Mouse (Mus musculus): ENCODE measurements around the gene Traf3ip3.

The Traf3ip3 gene

GRCm38 (mm10) chr1:193201383-193201778 lies at the start of gene Traf3ip3:
Traf3ip3 (minus strand) TSS chr1:193201703.
- no peak for DNase-seq (ENCODE audit: low spot score)

DNA sequence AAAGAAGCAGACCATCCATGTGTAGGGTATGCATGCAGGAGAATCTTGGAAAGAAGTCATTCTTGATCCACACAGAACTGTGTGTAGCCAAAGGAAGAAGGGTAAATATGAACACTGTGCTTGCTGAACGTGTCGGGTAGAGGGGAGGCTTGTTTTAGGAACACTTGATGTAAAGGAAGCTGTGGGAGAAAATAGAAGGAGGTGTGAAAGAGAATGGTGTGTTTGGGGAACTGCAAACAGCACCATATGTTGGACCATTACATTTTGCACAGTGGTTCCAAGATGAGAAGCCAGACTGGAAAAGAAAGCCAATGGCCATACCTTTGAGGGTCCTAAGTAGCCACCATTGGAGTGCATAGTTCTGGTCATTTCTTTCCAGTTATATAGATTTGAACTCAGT lies 48.5 kb upstream of the Traf3ip3 start:
- no peak for DNase-seq (ENCODE audit: low spot score)

- DNase-seq (ENCODE audit: low spot score): no peak
These were observed 42.7 kb upstream of the Traf3ip3 start for GRCm38 (mm10) chr1:193244235-193244634.

DNA sequence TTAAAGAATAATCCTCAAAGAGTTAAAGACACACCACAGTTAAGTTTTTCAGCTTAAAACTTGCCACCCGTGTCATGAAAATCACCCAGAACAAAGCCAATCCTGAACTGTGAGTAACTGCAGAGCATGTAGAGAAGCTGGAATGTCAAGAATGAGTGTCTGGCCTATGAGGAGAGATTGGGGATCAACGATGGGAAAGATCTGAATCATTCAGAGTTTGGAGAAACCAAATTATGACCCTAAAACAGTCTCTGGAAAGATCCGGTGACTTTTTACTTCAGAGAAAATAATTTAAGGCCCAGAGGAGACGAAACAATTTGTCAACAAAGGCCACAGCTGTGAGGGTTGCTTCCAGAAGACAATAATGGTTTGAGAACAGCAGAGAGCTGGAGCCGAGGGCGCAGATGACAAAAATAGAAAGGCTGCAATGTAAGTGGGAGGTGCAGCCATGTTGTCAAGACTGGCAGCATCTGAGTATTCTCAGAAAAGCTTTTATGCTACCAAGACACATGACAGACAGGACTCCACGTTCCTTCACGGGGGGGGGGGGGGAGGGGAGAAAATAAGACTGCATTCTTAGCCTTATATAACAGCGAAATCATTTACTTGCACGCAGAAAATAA lies 42.2 kb upstream of the Traf3ip3 start:
- no peak for DNase-seq (ENCODE audit: low spot score)

DNA sequence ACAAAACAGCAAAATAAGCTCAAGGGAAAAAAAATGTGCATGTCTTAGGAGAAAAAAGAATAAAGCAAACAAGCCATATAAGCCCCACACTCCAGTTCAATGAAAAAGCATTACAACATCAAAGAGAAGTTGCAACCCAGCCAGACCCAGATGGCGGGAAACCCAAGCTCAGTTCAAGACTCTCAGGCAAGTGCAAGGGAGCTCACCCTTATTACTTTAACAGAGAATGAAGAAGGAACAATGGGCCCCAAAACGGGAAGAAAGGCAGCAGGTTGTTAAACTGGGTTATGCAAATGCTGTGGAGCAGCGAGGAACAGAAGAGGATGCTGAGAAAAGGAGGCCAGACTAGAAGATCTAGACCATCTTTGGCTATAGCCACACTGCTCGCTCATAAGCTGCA lies 41.4 kb upstream of the Traf3ip3 start:
- DNase-seq (ENCODE audit: low spot score): no peak

DNA sequence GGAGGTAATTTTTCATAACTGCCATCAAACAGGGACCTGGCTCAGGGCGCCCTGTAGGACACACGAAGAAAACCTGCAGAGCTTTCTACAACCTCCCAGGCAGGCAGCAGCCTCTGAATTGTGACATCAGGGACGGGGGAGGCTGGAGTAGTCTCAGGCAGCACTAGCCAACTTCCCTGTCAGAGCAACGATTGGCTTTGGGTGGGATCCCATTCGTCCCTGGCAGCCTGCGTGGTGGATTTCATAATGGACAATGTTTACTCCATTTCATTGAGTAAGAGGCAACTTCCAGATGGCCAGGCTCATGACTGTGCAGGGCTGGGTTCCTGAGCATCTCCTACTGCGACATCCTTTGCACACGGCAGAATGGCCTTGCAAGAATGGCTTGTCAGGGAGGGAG lies 40.7 kb upstream of the Traf3ip3 start:
- peak; percentile 62 for DNase-seq (ENCODE audit: low spot score)

- DNase-seq (ENCODE audit: low spot score): no peak
These were observed 39.9 kb upstream of the Traf3ip3 start for GRCm38 (mm10) chr1:193241436-193241835.

- DNase-seq (ENCODE audit: low spot score): no peak
These were observed 36.9 kb upstream of the Traf3ip3 start for GRCm38 (mm10) chr1:193238426-193238825.

DNA sequence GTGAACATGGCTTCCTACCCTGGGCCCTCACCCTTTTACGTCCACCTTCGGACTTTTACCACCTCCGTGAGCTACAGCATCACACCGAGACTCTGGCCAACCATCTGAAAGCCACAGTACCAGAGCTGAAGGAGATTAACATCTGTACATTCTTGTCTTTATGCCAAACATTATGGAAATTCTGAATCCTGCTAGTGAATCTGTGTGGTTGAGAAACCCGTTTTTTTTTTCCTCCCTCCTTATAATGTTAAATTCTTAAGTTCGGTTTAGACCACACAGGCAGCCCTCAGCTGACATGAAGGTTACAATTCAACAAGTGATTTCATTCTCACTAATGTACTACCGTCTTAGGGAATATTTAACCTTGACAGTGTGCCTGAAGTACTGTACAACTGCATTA lies 33.4 kb upstream of the Traf3ip3 start:
- no peak for DNase-seq (ENCODE audit: low spot score)

GRCm38 (mm10) chr1:193234130-193234645 lies 32.7 kb upstream of the Traf3ip3 start:
- DNase-seq (ENCODE audit: low spot score): no peak

GRCm38 (mm10) chr1:193232732-193233131 lies 31.2 kb upstream of the Traf3ip3 start:
- DNase-seq (ENCODE audit: low spot score): no peak

DNA sequence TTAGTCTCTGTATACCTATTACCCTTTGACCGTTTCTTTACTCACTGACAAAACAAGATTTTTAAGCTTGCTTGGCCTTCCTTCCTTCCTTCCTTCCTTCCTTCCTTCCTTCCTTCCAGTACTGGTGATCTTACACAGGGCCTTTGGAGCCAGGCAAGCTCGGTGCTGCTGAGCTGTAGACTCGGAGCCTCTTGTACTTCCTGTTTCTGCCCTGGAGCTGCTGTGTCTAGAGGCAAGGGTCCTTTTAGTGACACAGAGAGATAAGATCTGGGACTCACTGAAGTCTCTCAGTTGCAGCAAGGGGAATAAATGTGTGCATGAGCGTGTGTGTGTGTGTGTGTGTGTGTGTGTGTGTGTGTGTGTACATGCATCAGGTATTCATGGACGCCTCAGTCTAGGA lies 29.4 kb upstream of the Traf3ip3 start:
- DNase-seq (ENCODE audit: low spot score): no peak

DNA sequence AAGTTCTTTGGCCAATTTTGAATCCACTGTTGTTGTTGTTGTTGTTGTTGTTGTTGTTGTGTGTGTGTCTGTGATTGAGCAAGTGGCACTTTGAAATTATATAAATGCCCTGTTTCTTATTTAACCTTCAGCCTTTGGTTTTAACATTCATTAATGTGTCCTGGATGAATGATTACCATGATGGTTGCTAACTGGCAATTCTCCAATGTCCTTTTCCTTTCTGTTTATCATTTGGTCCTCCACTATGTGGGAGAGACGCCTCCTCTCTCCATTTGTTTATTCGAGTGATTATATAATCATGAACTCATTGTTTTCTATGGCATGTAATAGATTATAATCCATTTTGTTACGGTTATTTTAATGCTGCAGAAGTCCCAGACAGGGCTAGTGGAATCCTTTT lies 29.0 kb upstream of the Traf3ip3 start:
- DNase-seq (ENCODE audit: low spot score): no peak

GRCm38 (mm10) chr1:193229570-193229969 lies 28.1 kb upstream of the Traf3ip3 start:
- no peak for DNase-seq (ENCODE audit: low spot score)

DNA sequence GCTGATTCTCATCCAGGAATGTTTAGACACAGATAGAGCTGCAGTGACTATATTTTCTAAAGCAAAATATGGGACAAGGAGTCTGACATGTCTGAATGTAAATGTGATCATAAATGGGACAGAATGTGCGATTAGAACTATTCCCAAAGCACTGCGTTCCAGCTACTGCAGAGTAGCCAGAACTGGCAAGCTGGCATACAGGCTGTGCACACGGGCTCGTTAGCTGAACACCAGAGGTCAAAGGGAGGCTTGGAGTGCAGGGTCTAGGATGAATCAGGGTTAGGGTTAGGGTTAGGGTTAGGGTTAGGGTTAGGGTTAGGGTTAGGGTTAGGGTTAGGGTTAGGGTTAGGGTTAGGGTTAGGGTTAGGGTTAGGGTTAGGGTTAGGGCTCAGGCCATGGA lies 26.0 kb upstream of the Traf3ip3 start:
- DNase-seq (ENCODE audit: low spot score): no peak

DNA sequence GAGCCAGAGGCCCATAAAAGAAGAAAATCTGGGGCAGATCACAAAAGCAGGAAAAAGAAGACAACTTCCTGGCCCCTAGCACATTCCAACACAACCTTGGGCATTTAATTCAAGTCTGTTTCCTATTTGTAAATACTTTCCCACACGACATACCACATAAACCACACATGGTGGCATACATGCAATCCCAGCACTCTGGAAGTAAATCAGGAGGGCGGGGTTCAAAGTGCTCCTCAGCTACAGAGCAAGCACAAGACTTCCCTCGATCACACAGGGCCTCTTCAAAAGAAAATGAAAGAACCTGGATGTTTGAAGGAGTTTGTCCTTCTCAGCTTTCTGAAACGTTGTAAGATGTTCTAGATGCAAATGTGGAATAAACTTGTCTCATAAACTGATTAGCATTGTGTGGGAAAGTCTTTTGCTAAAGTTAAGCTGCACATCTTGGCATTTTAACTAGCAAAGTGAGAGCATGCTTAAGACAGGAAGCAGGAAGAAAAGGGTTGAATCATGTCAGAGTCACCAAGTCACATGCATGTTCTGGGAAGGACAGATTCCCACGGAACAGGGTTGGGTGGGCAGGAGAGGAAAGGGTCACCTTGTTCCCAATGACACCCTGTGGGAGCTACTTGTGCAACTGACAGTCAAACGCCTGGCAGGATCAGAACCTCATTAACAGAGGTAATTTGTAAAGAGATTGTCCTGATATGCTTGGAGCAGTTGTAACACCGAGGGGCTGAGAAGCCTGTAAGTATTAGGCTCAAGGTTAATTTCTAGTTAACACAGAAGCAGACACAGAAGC lies 25.4 kb upstream of the Traf3ip3 start:
- no peak for DNase-seq (ENCODE audit: low spot score)

DNA sequence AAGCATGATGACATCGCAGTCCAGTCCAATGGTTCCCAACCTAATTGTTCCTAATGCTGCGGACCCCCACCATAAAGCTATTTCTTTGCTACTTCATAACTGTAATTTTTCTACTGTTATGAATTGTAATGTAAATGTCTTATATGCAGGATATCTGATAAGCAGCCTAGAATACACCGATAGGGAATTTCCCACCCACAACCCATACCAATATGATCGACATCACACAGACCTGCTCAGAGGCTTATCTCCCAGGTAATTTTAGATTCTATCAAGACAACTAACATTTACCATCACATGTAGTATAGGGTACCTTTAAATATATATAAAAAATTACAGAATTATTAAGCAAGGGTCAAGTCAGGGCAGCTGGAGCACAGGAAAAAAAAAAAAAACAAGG lies 24.6 kb upstream of the Traf3ip3 start:
- no peak for DNase-seq (ENCODE audit: low spot score)

DNA sequence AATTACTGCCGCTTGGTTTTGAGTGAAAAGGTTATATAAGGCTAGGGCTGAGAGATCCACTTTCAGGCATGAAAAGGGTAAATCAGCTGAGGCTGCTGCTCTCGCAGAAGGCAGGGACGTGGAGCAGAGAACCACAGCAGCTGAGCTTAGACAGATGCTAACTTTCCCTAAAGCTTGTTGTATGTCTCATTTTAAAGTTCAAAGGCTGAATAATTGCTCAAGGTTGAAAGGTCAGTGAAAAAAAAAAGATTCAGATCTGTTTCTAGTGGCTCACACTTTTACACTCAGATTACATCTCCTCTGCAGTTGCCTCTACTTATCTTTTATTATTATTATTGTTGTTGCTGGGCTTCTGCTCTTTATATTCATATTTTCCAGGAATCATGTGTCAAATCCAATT lies 24.0 kb upstream of the Traf3ip3 start:
- DNase-seq (ENCODE audit: low spot score): no peak

GRCm38 (mm10) chr1:193220408-193220807 lies 18.9 kb upstream of the Traf3ip3 start:
- no peak for DNase-seq (ENCODE audit: low spot score)

- DNase-seq (ENCODE audit: low spot score): no peak
These were observed 14.5 kb upstream of the Traf3ip3 start for GRCm38 (mm10) chr1:193216000-193216399.

- no peak for DNase-seq (ENCODE audit: low spot score)
These were observed 12.6 kb upstream of the Traf3ip3 start for GRCm38 (mm10) chr1:193214053-193214452.

- DNase-seq (ENCODE audit: low spot score): no peak
These were observed 9.9 kb upstream of the Traf3ip3 start for GRCm38 (mm10) chr1:193211371-193211770.

DNA sequence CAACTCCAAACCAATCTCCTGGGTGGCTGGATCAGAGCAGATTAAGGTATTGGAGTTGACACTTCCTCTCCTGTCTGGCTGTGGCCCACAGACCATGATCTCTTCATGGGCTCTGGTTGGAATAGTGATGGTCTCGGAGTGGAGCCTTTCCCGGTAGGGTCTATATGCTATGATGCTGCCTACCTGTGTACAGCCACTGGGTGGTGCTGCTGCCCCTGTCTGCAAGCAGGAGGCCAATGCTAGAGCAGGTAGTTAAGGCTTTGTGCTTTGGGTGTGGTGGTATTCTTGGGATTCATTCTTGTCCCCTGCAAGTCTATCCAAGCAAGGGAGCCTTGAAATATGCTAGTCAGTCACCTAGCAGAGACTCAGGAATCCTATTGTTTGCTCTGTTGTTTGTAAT lies 6.7 kb upstream of the Traf3ip3 start:
- DNase-seq (ENCODE audit: low spot score): peak; percentile 40

- DNase-seq (ENCODE audit: low spot score): no peak
These were observed 6.0 kb upstream of the Traf3ip3 start, which contains the start of gene Lamb3 for GRCm38 (mm10) chr1:193207503-193207902. Lamb3 (plus strand) TSS chr1:193207699.

Measured in ovary, postnatal 36 days (tissue).